Mouse (Mus musculus): Measurements from ENCODE around the gene 1700001P01Rik. TPM values are rescaled to one million over a fixed set of nuclear protein-coding genes. Genes with fewer than 3 reads are reported as not detected.

1700001P01Rik gene
- 0.80 and 0.81 TPM in 2 replicates for polyA plus RNA-seq (2012; rRNA removed)

- TF ChIP-seq POLR2A (IDR thresholded peaks at IDR 0.05; ENCODE audit: borderline replicate concordance, insufficient read depth, low read length) = no peak
- no peak for TF ChIP-seq CTCF (IDR thresholded peaks at IDR 0.05; ENCODE audit: borderline replicate concordance, insufficient read depth, low read depth, low read length)
- Histone ChIP-seq H3K27ac (ENCODE audit: insufficient read depth, low read length) (no peak within 1 kb of the TSS), H3K27me3 (ENCODE audit: control insufficient read depth, insufficient read depth, low read length) (no peaks in the 10 kb centered on the region), H3K4me1 (ENCODE audit: control insufficient read depth, insufficient read depth, low read length) (no peaks in the 10 kb centered on the region), H3K4me3 (replicated peaks; ENCODE audit: insufficient read depth, low read depth, low read length) (no peak within 1 kb of the TSS)
- DNase-seq = no peak
- 46% methylated on average over 17 of the region's 17 CpGs for WGBS
These were observed at the start of gene 1700001P01Rik for GRCm38 (mm10) chr11:97775808-97776496. Gene 1700001P01Rik, minus strand, starts transcription at chr11:97775918.

GRCm38 (mm10) chr11:97825295-97825694, 49.6 kb upstream of the 1700001P01Rik start:
- TF ChIP-seq POLR2A (IDR thresholded peaks at IDR 0.05; ENCODE audit: borderline replicate concordance, insufficient read depth, low read length) (no peak), CTCF (IDR thresholded peaks at IDR 0.05; ENCODE audit: borderline replicate concordance, insufficient read depth, low read depth, low read length) (no peak)
- no peak overlapping the region for H3K27ac ChIP-seq (ENCODE audit: insufficient read depth, low read length)
- 83% methylated on average over 10 of the region's 10 CpGs for WGBS

GRCm38 (mm10) chr11:97824895-97825294, 49.2 kb upstream of the 1700001P01Rik start:
- TF ChIP-seq CTCF (IDR thresholded peaks at IDR 0.05; ENCODE audit: borderline replicate concordance, insufficient read depth, low read depth, low read length) = no peak
- no peak for TF ChIP-seq POLR2A (IDR thresholded peaks at IDR 0.05; ENCODE audit: borderline replicate concordance, insufficient read depth, low read length)
- H3K4me3 ChIP-seq (replicated peaks; ENCODE audit: insufficient read depth, low read depth, low read length) = no peak overlapping the region
- no peak for DNase-seq
- WGBS = 51% methylated on average over 6 of the region's 6 CpGs
- H3K4me1 ChIP-seq (ENCODE audit: control insufficient read depth, insufficient read depth, low read length) = peaks cover 26% of the 10 kb centered on the region
- H3K27me3 ChIP-seq (ENCODE audit: control insufficient read depth, insufficient read depth, low read length) = no peaks in the 10 kb centered on the region
- H3K27ac ChIP-seq (ENCODE audit: insufficient read depth, low read length) = no peak overlapping the region

More at GRCm38 (mm10) chr11:97825295-97825694, 49.6 kb upstream of the 1700001P01Rik start:
- no peak for DNase-seq
- Histone ChIP-seq H3K27me3 (ENCODE audit: control insufficient read depth, insufficient read depth, low read length) (no peaks in the 10 kb centered on the region), H3K4me3 (replicated peaks; ENCODE audit: insufficient read depth, low read depth, low read length) (no peak overlapping the region), H3K4me1 (ENCODE audit: control insufficient read depth, insufficient read depth, low read length) (peaks cover 26% of the 10 kb centered on the region)

GRCm38 (mm10) chr11:97824168-97824567, 48.5 kb upstream of the 1700001P01Rik start:
- no peak for TF ChIP-seq POLR2A (IDR thresholded peaks at IDR 0.05; ENCODE audit: borderline replicate concordance, insufficient read depth, low read length)
- no peak for TF ChIP-seq CTCF (IDR thresholded peaks at IDR 0.05; ENCODE audit: borderline replicate concordance, insufficient read depth, low read depth, low read length)
- H3K4me3 ChIP-seq (replicated peaks; ENCODE audit: insufficient read depth, low read depth, low read length) = no peak overlapping the region
- H3K27me3 ChIP-seq (ENCODE audit: control insufficient read depth, insufficient read depth, low read length) = no peaks in the 10 kb centered on the region
- DNase-seq = no peak
- peaks cover 26% of the 10 kb centered on the region for H3K4me1 ChIP-seq (ENCODE audit: control insufficient read depth, insufficient read depth, low read length)
- H3K27ac ChIP-seq (ENCODE audit: insufficient read depth, low read length) = no peak overlapping the region; the same call in 1 of the 2 replicates
- WGBS = 75% methylated on average over 11 of the region's 11 CpGs

- 12% methylated on average over 20 of the region's 20 CpGs for WGBS
- peak; percentile 73 to 81 for DNase-seq
- Histone ChIP-seq H3K27ac (ENCODE audit: insufficient read depth, low read length) (peak overlapping the region; percentile 93), H3K4me3 (replicated peaks; ENCODE audit: insufficient read depth, low read depth, low read length) (no peak overlapping the region), H3K4me1 (ENCODE audit: control insufficient read depth, insufficient read depth, low read length) (peaks cover 37% of the 10 kb centered on the region), H3K27me3 (ENCODE audit: control insufficient read depth, insufficient read depth, low read length) (no peaks in the 10 kb centered on the region)
- TF ChIP-seq CTCF (IDR thresholded peaks at IDR 0.05; ENCODE audit: borderline replicate concordance, insufficient read depth, low read depth, low read length) (no peak), POLR2A (IDR thresholded peaks at IDR 0.05; ENCODE audit: borderline replicate concordance, insufficient read depth, low read length) (0 out of 2 replicates have a peak, but pooled peaks have one; percentile 15)
These were observed 47.3 kb upstream of the 1700001P01Rik start for GRCm38 (mm10) chr11:97822840-97823603.

GRCm38 (mm10) chr11:97821401-97822064, 45.8 kb upstream of the 1700001P01Rik start:
- no peaks in the 10 kb centered on the region for H3K27me3 ChIP-seq (ENCODE audit: control insufficient read depth, insufficient read depth, low read length)
- 87% methylated on average over 8 of the region's 8 CpGs for WGBS
- DNase-seq = no peak
- TF ChIP-seq CTCF (IDR thresholded peaks at IDR 0.05; ENCODE audit: borderline replicate concordance, insufficient read depth, low read depth, low read length) (no peak), POLR2A (IDR thresholded peaks at IDR 0.05; ENCODE audit: borderline replicate concordance, insufficient read depth, low read length) (no peak)
- H3K4me1 ChIP-seq (ENCODE audit: control insufficient read depth, insufficient read depth, low read length) = peaks cover 44% of the 10 kb centered on the region
- H3K4me3 ChIP-seq (replicated peaks; ENCODE audit: insufficient read depth, low read depth, low read length) = no peak overlapping the region
- H3K27ac ChIP-seq (ENCODE audit: insufficient read depth, low read length) = no peak overlapping the region

- Histone ChIP-seq H3K27ac (ENCODE audit: insufficient read depth, low read length) (no peak overlapping the region; the same call in 1 of the 2 replicates), H3K4me1 (ENCODE audit: control insufficient read depth, insufficient read depth, low read length) (peaks cover 50% of the 10 kb centered on the region), H3K27me3 (ENCODE audit: control insufficient read depth, insufficient read depth, low read length) (no peaks in the 10 kb centered on the region), H3K4me3 (replicated peaks; ENCODE audit: insufficient read depth, low read depth, low read length) (no peak overlapping the region)
- 26% methylated on average over 4 of the region's 4 CpGs for WGBS
- DNase-seq = peak; percentile 70 to 75
- TF ChIP-seq POLR2A (IDR thresholded peaks at IDR 0.05; ENCODE audit: borderline replicate concordance, insufficient read depth, low read length) (no peak), CTCF (IDR thresholded peaks at IDR 0.05; ENCODE audit: borderline replicate concordance, insufficient read depth, low read depth, low read length) (no peak)
These were observed 45.1 kb upstream of the 1700001P01Rik start for GRCm38 (mm10) chr11:97820840-97821239.

Data from cerebellum, adult 2 months (tissue).